Mouse (Mus musculus) B cell, adult 62 days (primary cell): ENCODE results near the gene Fam163b. TPM values are rescaled to one million over a fixed set of nuclear protein-coding genes. Genes with fewer than 3 reads are reported as not detected.

Source experiments
- total RNA-seq: library from RNA; stranded (reverse); gene quantifications from 4 replicates; pipeline ENCODE4 v1.2.4, GENCODE M21; 2023

The Fam163b gene
- total RNA-seq: not detected in 4 replicates

DNA sequence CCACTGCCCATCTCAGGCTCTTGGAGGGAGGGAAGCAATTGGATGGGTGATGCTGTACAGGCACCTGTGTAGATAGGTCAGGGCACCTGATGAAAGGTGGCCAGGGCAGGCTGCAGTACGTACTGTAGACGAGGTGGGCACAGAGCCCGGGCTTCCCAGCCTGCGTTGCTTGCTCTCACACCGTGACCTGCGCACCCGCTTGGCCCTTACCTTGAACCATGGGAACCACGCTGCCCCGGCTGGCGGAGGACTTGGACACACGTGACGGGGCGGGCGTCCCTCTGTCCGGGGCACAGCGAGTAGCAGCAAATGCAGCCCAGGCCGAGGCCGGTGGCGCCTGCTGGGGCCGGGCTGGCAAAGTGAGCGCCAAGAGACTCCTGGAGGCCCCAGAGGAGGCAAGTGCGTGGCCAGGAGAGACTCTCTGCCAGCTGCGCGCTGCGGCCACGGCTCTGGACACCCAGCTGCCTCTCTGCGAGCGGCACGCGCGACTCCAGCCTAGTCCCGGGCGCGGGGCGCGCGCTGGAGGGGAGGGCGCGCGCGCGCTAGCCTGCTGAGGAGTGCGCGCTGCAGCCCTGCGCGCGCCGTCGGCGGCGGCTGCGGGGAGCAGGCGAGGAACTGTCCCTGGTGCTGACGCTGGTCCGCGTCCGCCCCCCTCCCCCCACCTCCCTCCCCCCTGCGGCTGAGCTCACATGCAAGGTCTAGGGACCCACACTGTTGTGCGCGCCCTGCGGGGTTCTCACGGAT lies at the start of gene Fam163b:
Gene Fam163b (minus strand): TSS at position 542 of the 744 bp plus-strand sequence.

DNA sequence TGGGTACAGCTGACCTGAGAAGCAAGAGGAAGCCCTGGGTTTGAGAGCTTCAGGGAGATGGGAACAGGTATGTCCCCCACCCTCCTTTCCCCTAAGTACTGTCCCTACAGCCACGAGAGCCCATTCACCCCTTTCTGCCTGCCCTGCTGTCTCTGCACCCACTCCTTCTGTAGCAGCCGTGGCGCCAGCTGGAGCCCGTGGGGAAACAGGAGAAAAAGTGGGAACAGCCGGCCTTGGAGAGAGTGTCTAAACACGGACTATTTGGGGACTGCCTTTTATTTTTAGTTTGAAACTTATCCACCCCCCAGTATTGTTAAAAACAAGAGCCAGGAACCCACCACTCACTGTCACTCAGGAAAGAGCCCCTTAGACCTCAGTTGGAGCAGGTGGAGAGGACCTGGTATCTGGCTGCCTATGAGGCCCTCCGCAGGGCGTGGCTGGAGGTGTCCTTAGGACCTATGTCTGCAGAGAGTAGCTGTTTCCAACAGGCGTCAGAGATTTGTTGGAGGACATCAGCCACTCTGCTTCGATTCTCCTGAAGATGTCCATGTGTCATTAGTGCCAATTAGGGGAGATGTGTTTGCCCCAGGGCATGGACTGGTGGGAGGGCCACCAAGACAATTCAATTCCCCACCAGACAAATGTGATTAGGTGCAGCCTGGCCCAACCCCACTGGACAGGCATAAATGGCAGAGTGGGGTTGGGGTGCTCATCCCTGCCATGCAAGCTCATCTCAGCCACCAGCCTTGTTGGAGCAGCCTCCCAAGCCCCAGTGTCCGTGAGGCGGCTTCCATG lies 22.7 kb upstream of the Fam163b start, which contains the start of gene Dbh:
Gene Dbh (plus strand): TSS at position 438 of the 795 bp plus-strand sequence.

GRCm38 (mm10) chr2:27079152-27079584 lies 63.1 kb downstream of the Fam163b start, which contains the start of gene Adamtsl2:
Adamtsl2 (plus strand) TSS chr2:27079379.

GRCm38 (mm10) chr2:27071978-27072377 lies 70.3 kb downstream of the Fam163b start, which contains the start of gene Mymk:
Mymk (minus strand) TSS chr2:27072179.

Other genes with a start within 250 kb of the Fam163b start
- 68.7 to 78.9 TPM (median 72.2 TPM) in 4 replicates for gene Surf6, start 239.6 kb downstream of the Fam163b start, total RNA-seq
- 14.0 to 17.4 TPM (median 16.1 TPM) in 4 replicates for gene Med22, start 231.8 kb downstream of the Fam163b start, total RNA-seq
- gene Rpl7a, start 231.7 kb downstream of the Fam163b start, total RNA-seq: 729 to 752 TPM (median 742 TPM) in 4 replicates
- 42.9 to 53.5 TPM (median 48.8 TPM) in 4 replicates for gene Surf2, start 226.1 kb downstream of the Fam163b start, total RNA-seq
- gene Surf1, start 226.0 kb downstream of the Fam163b start, total RNA-seq: 56.5 to 62.1 TPM (median 58.2 TPM) in 4 replicates
- gene Surf4, start 208.6 kb downstream of the Fam163b start, total RNA-seq: 62.7 to 69.9 TPM (median 64.5 TPM) in 4 replicates
- not detected in 4 replicates for gene Stkld1, start 208.4 kb downstream of the Fam163b start, total RNA-seq
- gene Rexo4, start 178.1 kb downstream of the Fam163b start, total RNA-seq: 57.3 to 75.2 TPM (median 72.6 TPM) in 4 replicates
- gene Adamts13, start 169.1 kb downstream of the Fam163b start, total RNA-seq: not detected in 4 replicates
- gene Cacfd1, start 132.6 kb downstream of the Fam163b start, total RNA-seq: 32.1 to 40.4 TPM (median 38.3 TPM) in 4 replicates
- 6.7 to 9.8 TPM (median 8.0 TPM) in 4 replicates for gene Slc2a6, start 114.5 kb downstream of the Fam163b start, total RNA-seq
- gene Mymk, start 70.3 kb downstream of the Fam163b start, total RNA-seq: not detected in 4 replicates
- 1.3 to 3.3 TPM (median 1.7 TPM) in 4 replicates for gene Adamtsl2, start 63.1 kb downstream of the Fam163b start, total RNA-seq
- not detected in 4 replicates for gene Dbh, start 22.7 kb upstream of the Fam163b start, total RNA-seq
- not detected in 4 replicates for gene Sardh, start 105.8 kb upstream of the Fam163b start, total RNA-seq